Mouse (Mus musculus) ovary, postnatal 14 days (tissue): ENCODE data around the gene Mgat3.

Source experiments
- DNase-seq: peaks from one replicate; pipeline ENCODE4 v3.0.0; 2022; ENCODE audit warnings: low spot score

Mgat3 gene

GRCm38 (mm10) chr15:80225208-80225607, 51.7 kb downstream of the Mgat3 start:
- peak; percentile 81 for DNase-seq

GRCm38 (mm10) chr15:80225796-80226195, 52.3 kb downstream of the Mgat3 start:
- DNase-seq: peak; percentile 45

- DNase-seq: no peak
These were observed 54.7 kb downstream of the Mgat3 start for GRCm38 (mm10) chr15:80228071-80228800.

- no peak for DNase-seq
These were observed 58.8 kb downstream of the Mgat3 start for GRCm38 (mm10) chr15:80232331-80232730.

GRCm38 (mm10) chr15:80233053-80233452, 59.5 kb downstream of the Mgat3 start:
- no peak for DNase-seq

- DNase-seq: peak; percentile 99
These were observed 60.4 kb downstream of the Mgat3 start, which contains the start of gene Mief1 for GRCm38 (mm10) chr15:80233733-80234509. TSS of gene Mief1 (plus strand) at chr15:80234018.

GRCm38 (mm10) chr15:80235535-80235934, 62.0 kb downstream of the Mgat3 start, which contains the start of gene AC140267.1:
TSS of gene AC140267.1 (plus strand) at chr15:80235835.
- no peak for DNase-seq

GRCm38 (mm10) chr15:80248135-80248534, 74.6 kb downstream of the Mgat3 start:
- DNase-seq: no peak

- DNase-seq: no peak
These were observed 75.1 kb downstream of the Mgat3 start for GRCm38 (mm10) chr15:80248596-80248995.

- no peak for DNase-seq
These were observed 76.2 kb downstream of the Mgat3 start for GRCm38 (mm10) chr15:80249672-80250071.

- no peak for DNase-seq
These were observed 77.1 kb downstream of the Mgat3 start for GRCm38 (mm10) chr15:80250586-80250985.

- no peak for DNase-seq
These were observed 80.0 kb downstream of the Mgat3 start for GRCm38 (mm10) chr15:80253530-80253929.

GRCm38 (mm10) chr15:80254207-80254606, 80.7 kb downstream of the Mgat3 start:
- DNase-seq: no peak

GRCm38 (mm10) chr15:80254847-80255645, 81.5 kb downstream of the Mgat3 start, which contains the start of gene Atf4:
TSS of gene Atf4 (plus strand) at chr15:80255184.
- peak; percentile 94 for DNase-seq

- DNase-seq: peak; percentile 65
These were observed 82.2 kb downstream of the Mgat3 start for GRCm38 (mm10) chr15:80255646-80256121.

- no peak for DNase-seq
These were observed 82.7 kb downstream of the Mgat3 start for GRCm38 (mm10) chr15:80256242-80256641.

GRCm38 (mm10) chr15:80256656-80257601, 83.4 kb downstream of the Mgat3 start:
- no peak for DNase-seq

- peak; percentile 13 for DNase-seq
These were observed 84.2 kb downstream of the Mgat3 start for GRCm38 (mm10) chr15:80257602-80258239.

- DNase-seq: no peak
These were observed 85.0 kb downstream of the Mgat3 start for GRCm38 (mm10) chr15:80258240-80259170.
